In the genomic region with DNA sequence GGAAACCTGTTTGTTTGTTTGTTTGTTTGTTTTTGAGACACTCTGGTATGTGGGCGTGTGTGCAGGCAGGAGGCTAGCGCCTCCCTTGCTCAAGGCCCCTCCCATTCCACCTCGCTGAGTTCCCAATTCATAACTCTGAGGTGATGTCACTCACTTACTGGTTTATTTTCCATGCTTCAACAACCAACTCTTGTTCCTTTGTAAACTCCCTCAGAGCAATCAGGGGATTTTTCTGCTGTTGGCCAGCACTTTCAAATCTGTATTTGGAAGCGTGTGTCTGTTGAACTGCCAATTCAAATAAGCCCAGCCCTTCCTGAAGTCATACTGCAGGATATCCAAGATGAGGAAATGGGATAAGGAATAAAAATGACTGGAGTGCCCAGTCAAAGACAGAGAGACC, we compare ENCODE assay signal across 9 mouse cellular contexts. TPM values are rescaled to one million over a fixed set of nuclear protein-coding genes. Genes with fewer than 3 reads are reported as not detected.
DNase-seq lines count a peak whose midpoint lies in the region; ATAC-seq lines count a peak whose summit lies in the region.
"Had no signal": no experiment of that assay in that cellular context is flagged by ENCODE, and none has a peak within 500 bp of the region (broad histone marks: within the 10 kb centered on the region; RNA-seq: fewer than 3 reads in every experiment).

No protein-coding gene starts in this region.

- H3K27ac ChIP-seq in heart, embryonic 11.5 days (ENCODE audit: low read depth, low read length), result peak overlapping the region; percentile 7; the same call in 1 of the 2 replicates
- no peak overlapping the region for H3K27ac ChIP-seq in liver, embryonic 11.5 days (ENCODE audit: low read depth, low read length)
- H3K27ac ChIP-seq in neural tube, embryonic 15.5 days (replicated peaks), result no peak overlapping the region

- H3K4me3 ChIP-seq in heart, embryonic 11.5 days (ENCODE audit: low read depth, low read length), result peak overlapping the region; percentile 78
- peak overlapping the region; percentile 68 for H3K4me3 ChIP-seq in liver, embryonic 11.5 days (ENCODE audit: low read depth, low read length)
- H3K4me3 ChIP-seq in neural tube, embryonic 15.5 days (replicated peaks), result peak overlapping the region; percentile 43; the same call in 1 of the 2 replicates

- WGBS in heart, embryonic 11.5 days (ENCODE audit: insufficient replicate concordance), result 11% methylated on average over 4 of the region's 4 CpGs
- 13% methylated on average over 4 of the region's 4 CpGs for WGBS in liver, embryonic 11.5 days
- 28% methylated on average over 4 of the region's 4 CpGs for WGBS in neural tube, embryonic 15.5 days

- H3K27me3 ChIP-seq in heart, embryonic 11.5 days (ENCODE audit: control insufficient read depth, insufficient read depth, low read length), result peaks cover 3% of the 10 kb centered on the region; the same call in 1 of the 2 replicates
- H3K27me3 ChIP-seq in liver, embryonic 11.5 days (replicated peaks; ENCODE audit: control insufficient read depth, insufficient read depth, low read length), result no peaks in the 10 kb centered on the region
- no peaks in the 10 kb centered on the region for H3K27me3 ChIP-seq in neural tube, embryonic 15.5 days (replicated peaks)

- peaks cover 11% of the 10 kb centered on the region for H3K4me1 ChIP-seq in heart, embryonic 11.5 days (ENCODE audit: control insufficient read depth, insufficient read depth, low read length)
- H3K4me1 ChIP-seq in liver, embryonic 11.5 days (replicated peaks; ENCODE audit: control insufficient read depth, insufficient read depth, low read length), result peaks cover 2% of the 10 kb centered on the region; the same call in 1 of the 2 replicates
- H3K4me1 ChIP-seq in neural tube, embryonic 15.5 days, result peaks cover 16% of the 10 kb centered on the region

- peaks cover 6% of the 10 kb centered on the region; the same call in 1 of the 2 replicates for H3K36me3 ChIP-seq in heart, embryonic 11.5 days (ENCODE audit: control insufficient read depth, insufficient read depth, low read length)
- H3K36me3 ChIP-seq in liver, embryonic 11.5 days (ENCODE audit: control insufficient read depth, insufficient read depth, low read length), result 0 out of 2 replicates have a peak, but pooled peaks cover 2% of the 10 kb centered on the region
- no peaks in the 10 kb centered on the region for H3K36me3 ChIP-seq in neural tube, embryonic 15.5 days

- no peak for ATAC-seq in heart, embryonic 11.5 days (replicated peaks; ENCODE audit: insufficient number of reproducible peaks, low FRiP score, low TSS enrichment)
- peak; percentile 62 for ATAC-seq in liver, embryonic 11.5 days (replicated peaks; ENCODE audit: low FRiP score)
- no peak for ATAC-seq in neural tube, embryonic 15.5 days (ENCODE audit: low FRiP score)

- no peaks in the 10 kb centered on the region for H3K9me3 ChIP-seq in heart, embryonic 11.5 days (replicated peaks; ENCODE audit: control insufficient read depth, low read length)
- H3K9me3 ChIP-seq in liver, embryonic 11.5 days (ENCODE audit: control insufficient read depth, low read length), result no peaks in the 10 kb centered on the region
- no peaks in the 10 kb centered on the region for H3K9me3 ChIP-seq in neural tube, embryonic 15.5 days (replicated peaks)

- H3K4me2 ChIP-seq in heart, embryonic 11.5 days, result peak overlapping the region; percentile 72
- peak overlapping the region; percentile 90 for H3K4me2 ChIP-seq in liver, embryonic 11.5 days
- peak overlapping the region; percentile 80 for H3K4me2 ChIP-seq in neural tube, embryonic 15.5 days

- peak overlapping the region; percentile 79 for H3K9ac ChIP-seq in heart, embryonic 11.5 days (ENCODE audit: low read depth, low read length)
- H3K9ac ChIP-seq in liver, embryonic 11.5 days (ENCODE audit: low read depth, low read length), result peak overlapping the region; percentile 79
- H3K9ac ChIP-seq in neural tube, embryonic 15.5 days (replicated peaks), result no peak overlapping the region

- DNase-seq in A20 (ENCODE audit: low read depth, low spot score), result peak; percentile 80
- peak; percentile 43 for DNase-seq in ZHBTc4 (ENCODE audit: low read depth, low spot score)
- no peak for DNase-seq in liver, embryonic 11.5 days (ENCODE audit: low spot score)
- no peak for DNase-seq in urinary bladder, postnatal 36 days (ENCODE audit: low spot score in 2 of 2)
- no peak for DNase-seq in thymus, postnatal 36 days
- no peak for DNase-seq in gastrocnemius, postnatal 25 days

RNA-seq across cellular contexts. Expression of a gene that starts 0.9 kb away (rescaled TPM):
- polyA plus RNA-seq in heart, embryonic 11.5 days (2014; fragmentation: Nextera tagmentation; extraction: Ambion mirVana), result 18.5 and 21.9 TPM in 2 replicates
- polyA plus RNA-seq in liver, embryonic 11.5 days (2014; fragmentation: Nextera tagmentation; extraction: Ambion mirVana), result 16.8 and 19.1 TPM in 2 replicates
- polyA plus RNA-seq in neural tube, embryonic 15.5 days (2015; fragmentation: Nextera tagmentation; extraction: Ambion mirVana), result 2.8 and 4.9 TPM in 2 replicates
- under 1 TPM; 0.61 to 0.62 TPM for total RNA-seq in gastrocnemius, postnatal 25 days (2021)

RNA-seq across cellular contexts. Expression of a gene that starts 4.6 kb away (rescaled TPM):
- not detected in 2 replicates for polyA plus RNA-seq in heart, embryonic 11.5 days (2014; fragmentation: Nextera tagmentation; extraction: Ambion mirVana)
- not detected in 2 replicates for polyA plus RNA-seq in liver, embryonic 11.5 days (2014; fragmentation: Nextera tagmentation; extraction: Ambion mirVana)
- 0.38 TPM in 1 of 2 replicates, not detected in the other for polyA plus RNA-seq in neural tube, embryonic 15.5 days (2015; fragmentation: Nextera tagmentation; extraction: Ambion mirVana)
- not detected for total RNA-seq in gastrocnemius, postnatal 25 days (2021)
- total RNA-seq: heart, adult 18-20 months had no signal

RNA-seq across cellular contexts. Expression of a gene that starts 24.4 kb away (rescaled TPM):
- polyA plus RNA-seq in heart, embryonic 11.5 days (2014; fragmentation: Nextera tagmentation; extraction: Ambion mirVana), result 136 and 149 TPM in 2 replicates
- polyA plus RNA-seq in liver, embryonic 11.5 days (2014; fragmentation: Nextera tagmentation; extraction: Ambion mirVana), result 98.7 and 106 TPM in 2 replicates
- 155 and 159 TPM in 2 replicates for polyA plus RNA-seq in neural tube, embryonic 15.5 days (2015; fragmentation: Nextera tagmentation; extraction: Ambion mirVana)
- total RNA-seq in gastrocnemius, postnatal 25 days (2021), result 10 to 100 TPM; 36.5 to 39.7 TPM

RNA-seq across cellular contexts. Expression of a gene that starts 39.8 kb away (rescaled TPM):
- 22.1 and 23.9 TPM in 2 replicates for polyA plus RNA-seq in heart, embryonic 11.5 days (2014; fragmentation: Nextera tagmentation; extraction: Ambion mirVana)
- polyA plus RNA-seq in liver, embryonic 11.5 days (2014; fragmentation: Nextera tagmentation; extraction: Ambion mirVana), result 60.6 and 60.7 TPM in 2 replicates
- 36.6 and 42.6 TPM in 2 replicates for polyA plus RNA-seq in neural tube, embryonic 15.5 days (2015; fragmentation: Nextera tagmentation; extraction: Ambion mirVana)
- 10 to 100 TPM; 13.1 to 16.7 TPM for total RNA-seq in gastrocnemius, postnatal 25 days (2021)

RNA-seq across cellular contexts. Expression of a gene that starts 55.3 kb away (rescaled TPM):
- polyA plus RNA-seq in heart, embryonic 11.5 days (2014; fragmentation: Nextera tagmentation; extraction: Ambion mirVana), result not detected in 2 replicates
- polyA plus RNA-seq in liver, embryonic 11.5 days (2014; fragmentation: Nextera tagmentation; extraction: Ambion mirVana), result not detected in 2 replicates
- polyA plus RNA-seq in neural tube, embryonic 15.5 days (2015; fragmentation: Nextera tagmentation; extraction: Ambion mirVana), result 0.34 and 0.90 TPM in 2 replicates
- total RNA-seq in gastrocnemius, postnatal 25 days (2021), result not detected
- total RNA-seq: heart, adult 18-20 months had no signal

Comparison
In these comparisons a context has a peak if more than half of its experiments do, and no peak if none do; other contexts are left out.
1. DNase-seq: peak in A20 (single experiment) and ZHBTc4 (single experiment); none in liver, embryonic 11.5 days (single experiment), urinary bladder, postnatal 36 days (0 of 2), thymus, postnatal 36 days (0 of 2) and gastrocnemius, postnatal 25 days (single experiment).
2. Peak in every context shown above with its lines, with median percentiles within 50 percentile points of each other: H3K4me2 ChIP-seq and H3K4me3 ChIP-seq.